Mouse (Mus musculus) kidney, postnatal 14 days (tissue): Measurements from ENCODE around the gene Rnaseh2b.

Experiments
- DNase-seq: peaks from one replicate; pipeline ENCODE4 v3.0.0; 2022; ENCODE audit warnings: mixed read lengths

Gene Rnaseh2b

GRCm38 (mm10) chr14:62322581-62323344 lies 30.4 kb downstream of the Rnaseh2b start:
- DNase-seq = peak; percentile 9

DNA sequence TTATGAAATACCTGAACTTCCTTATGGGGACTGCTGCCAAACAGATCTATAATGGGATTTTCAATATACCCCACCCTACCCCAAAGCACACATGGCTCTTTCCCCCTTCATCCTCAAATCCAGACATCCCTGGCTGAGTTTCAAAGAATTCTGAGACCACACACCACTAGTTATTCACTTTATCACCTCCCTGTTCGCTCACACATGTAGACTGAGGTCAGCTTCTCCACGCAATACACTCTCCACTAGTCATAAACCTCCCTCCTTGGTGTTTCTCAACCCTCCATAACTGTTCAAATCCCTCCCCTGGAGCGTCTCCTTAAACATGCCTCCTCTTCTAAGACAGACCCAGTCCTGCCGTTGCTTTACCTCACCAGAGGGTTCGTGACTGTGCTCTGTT lies 31.1 kb downstream of the Rnaseh2b start:
- no peak for DNase-seq

DNA sequence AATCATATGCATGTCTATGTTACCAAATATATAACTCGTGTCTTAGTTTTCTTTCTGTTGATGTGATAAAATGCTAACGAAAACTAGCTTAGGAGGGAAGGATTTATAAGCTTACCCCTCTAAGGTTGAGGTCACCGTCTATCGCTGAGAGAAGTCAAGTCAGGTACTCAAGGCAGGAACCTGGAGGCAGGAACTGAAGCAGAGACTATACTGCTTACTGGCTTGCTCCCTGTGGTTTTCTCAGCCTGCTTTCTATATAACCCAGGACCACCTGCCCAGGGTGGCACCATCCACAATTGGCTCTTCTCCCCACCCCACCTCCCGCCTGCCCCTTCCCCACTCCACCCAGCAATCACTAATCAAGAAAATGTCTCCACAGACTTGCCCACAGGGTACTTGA lies 32.6 kb downstream of the Rnaseh2b start:
- no peak for DNase-seq

DNA sequence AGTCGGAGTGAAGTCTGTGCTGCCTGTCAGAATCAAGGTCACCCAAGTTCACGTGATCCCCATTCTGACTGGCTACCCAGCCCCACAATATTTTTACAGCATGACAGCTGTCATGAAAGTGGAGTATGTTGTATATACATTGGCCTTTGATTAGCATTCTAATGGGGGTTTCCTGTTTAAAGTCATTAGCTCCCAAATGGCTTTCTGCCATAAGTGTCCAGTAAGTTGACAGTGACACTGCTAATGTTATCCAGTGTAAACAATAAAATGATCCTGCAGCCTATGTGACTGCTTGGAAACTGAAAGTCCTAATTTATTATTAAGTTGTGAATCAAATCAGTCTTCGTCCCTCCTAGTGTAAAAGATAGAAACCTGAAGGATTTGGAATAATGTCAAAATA lies 33.6 kb downstream of the Rnaseh2b start:
- DNase-seq = no peak

DNA sequence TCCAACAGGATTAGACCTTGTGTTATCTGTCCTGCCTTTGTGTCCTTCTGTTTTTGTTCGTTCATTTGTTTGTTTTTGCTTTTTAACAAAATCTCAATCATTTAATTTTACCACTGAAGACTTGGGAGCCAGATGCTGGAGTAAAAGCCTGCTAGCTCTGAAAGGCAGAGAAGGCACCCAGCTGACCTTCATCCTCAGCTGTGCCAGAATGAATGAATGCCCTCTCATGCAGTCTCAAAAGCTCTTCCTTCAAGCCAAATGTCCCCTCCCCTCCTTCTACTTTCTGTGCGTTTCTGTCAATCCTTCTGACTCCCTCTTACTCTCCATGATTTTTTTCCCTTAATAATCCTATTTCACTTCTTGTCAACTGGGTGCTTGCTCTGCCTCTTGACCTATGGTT lies 34.8 kb downstream of the Rnaseh2b start:
- no peak for DNase-seq

GRCm38 (mm10) chr14:62328606-62329005 lies 36.2 kb downstream of the Rnaseh2b start:
- peak; percentile 5 for DNase-seq

- no peak for DNase-seq
Measured at GRCm38 (mm10) chr14:62329631-62330030, 37.2 kb downstream of the Rnaseh2b start.

- DNase-seq = no peak
Measured at GRCm38 (mm10) chr14:62331457-62331856, 39.1 kb downstream of the Rnaseh2b start.

DNA sequence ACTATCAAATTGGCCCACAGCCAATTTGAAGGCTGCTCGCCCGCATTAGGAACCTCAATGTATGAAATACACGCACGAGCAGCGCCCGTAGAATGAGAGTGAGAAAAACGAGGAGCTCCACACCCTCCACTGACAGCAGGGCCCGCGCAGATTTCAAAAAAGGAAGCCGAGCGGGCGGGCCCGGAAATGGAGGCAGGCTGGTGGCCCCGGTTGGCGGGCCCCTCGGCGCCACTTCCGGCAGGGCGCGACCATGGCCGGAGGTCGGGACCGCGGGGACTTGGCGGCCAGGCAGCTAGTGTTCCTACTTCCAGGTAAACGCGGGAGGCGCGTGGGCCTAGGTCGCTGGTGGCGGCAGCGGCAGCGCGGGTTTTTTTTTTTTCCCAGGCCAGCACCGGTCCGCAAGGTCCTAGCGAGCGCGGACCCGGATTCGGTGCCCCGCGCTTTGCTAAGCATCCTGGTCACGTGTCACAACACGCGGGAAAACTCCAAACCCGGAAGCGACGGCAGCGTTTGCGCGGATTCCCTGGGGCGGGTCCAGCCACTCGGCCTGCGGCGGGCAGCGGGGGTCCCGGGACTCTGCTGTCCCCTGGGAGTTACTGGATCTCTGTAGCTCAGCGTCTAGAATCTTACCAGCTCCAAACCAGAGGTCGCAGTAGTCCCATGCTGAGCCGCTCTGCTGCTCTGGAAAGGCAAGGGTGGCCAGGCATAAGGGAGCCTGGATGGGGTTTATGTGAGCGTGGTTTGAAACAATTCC lies 39.7 kb downstream of the Rnaseh2b start:
- DNase-seq = peak; percentile 91

GRCm38 (mm10) chr14:62333909-62334687 lies 41.7 kb downstream of the Rnaseh2b start:
- DNase-seq = no peak

DNA sequence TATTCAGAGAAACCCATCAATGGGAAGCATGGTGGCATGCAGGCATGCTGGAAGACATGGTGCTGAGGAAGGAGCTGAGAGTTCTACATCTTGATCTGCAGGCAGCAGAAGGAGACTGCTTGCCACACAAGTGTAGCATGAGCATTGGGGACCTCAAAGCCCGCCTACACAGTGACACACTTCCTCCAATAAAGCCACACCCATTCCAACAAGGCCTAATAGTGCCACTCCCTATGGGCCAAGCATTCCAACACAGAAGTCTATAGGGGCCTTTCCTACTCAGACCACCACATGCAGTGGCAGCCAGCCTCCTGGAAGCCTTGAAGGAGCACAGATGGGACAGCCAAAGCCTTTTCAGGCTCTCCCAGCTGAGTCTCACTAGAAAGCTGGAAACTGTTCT lies 46.8 kb downstream of the Rnaseh2b start:
- DNase-seq = no peak

DNA sequence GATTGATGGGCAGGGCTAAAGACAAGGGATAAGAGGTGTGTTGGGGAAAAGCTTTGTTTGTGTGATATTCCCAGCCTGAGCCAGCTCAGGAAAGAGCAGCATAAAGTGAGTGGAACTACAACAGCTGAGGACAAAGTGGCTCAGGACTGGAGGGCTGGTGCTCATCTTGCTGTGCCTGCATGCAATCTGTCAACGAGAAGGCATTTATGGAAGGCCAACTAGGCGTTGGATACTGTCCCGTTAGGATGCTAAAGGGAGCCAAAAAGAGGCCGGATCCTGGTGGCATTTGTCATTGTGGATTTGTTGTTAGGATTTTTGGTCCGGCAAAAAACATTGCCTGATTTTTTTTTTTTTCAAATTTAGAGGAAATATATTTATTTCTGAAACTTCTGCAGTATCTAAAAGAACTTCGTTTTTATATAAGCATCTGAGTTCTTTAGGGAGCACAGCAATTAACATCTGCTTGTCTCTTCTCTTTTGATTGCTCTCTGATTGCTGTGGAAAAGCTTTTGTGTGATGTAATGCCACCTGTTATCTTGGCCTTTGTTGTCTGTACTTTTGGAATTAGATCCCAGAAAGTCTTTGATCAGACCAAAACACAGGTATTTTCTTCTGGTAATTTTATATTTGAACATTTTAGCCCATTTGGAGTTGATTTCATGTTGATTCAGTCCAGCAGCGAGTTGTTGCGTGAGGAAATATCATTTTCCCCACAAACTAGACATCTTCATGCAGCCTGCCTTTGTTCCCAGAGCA lies 49.7 kb downstream of the Rnaseh2b start:
- DNase-seq = no peak

GRCm38 (mm10) chr14:62342643-62343144 lies 50.3 kb downstream of the Rnaseh2b start:
- DNase-seq = peak; percentile 10

- DNase-seq = no peak
Measured at GRCm38 (mm10) chr14:62346570-62346969, 54.2 kb downstream of the Rnaseh2b start.

DNA sequence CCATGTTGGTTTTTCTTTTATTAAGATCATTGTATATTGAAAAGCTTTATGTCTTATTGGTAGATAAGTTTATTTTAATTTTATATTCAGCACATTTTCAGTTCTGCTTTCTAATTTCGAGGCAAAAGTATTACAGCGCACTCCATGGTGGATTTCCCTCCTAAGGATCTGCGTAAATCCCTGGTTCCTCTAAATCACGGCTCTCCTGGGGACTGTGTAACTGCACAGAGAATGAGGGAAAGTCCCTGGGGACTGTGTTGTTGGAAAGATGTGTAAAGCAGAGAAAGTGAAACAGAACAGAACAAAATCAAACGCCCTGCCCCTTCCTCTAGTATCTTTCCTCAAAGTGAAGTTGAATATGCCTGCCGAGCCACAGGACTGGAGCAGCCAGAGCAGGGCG lies 54.7 kb downstream of the Rnaseh2b start:
- DNase-seq = no peak

DNA sequence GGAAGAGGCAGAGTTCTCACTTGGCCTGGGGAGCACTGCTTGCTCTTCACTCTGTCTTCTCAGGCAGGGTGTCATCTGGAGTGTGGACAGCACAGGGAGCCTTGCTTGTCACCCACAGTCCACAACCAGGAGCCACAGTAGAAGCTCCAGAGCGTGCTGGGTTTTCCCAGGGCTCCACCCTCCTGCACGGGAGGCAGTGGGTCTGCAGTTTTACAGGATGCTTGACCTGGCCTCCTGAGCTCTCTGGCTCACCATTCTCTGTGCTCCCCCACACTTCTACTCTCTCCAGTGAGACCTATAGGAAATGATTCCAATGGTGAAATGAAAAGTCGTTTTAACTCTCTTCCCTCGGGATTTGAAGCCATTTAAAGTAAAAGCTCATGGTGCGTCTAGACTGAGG lies 57.4 kb downstream of the Rnaseh2b start:
- DNase-seq = no peak

GRCm38 (mm10) chr14:62350186-62350585 lies 57.8 kb downstream of the Rnaseh2b start:
- no peak for DNase-seq

- DNase-seq = no peak
Measured at GRCm38 (mm10) chr14:62350890-62351289, 58.5 kb downstream of the Rnaseh2b start.

GRCm38 (mm10) chr14:62353372-62353771 lies 61.0 kb downstream of the Rnaseh2b start:
- DNase-seq = no peak

- DNase-seq = no peak
Measured at GRCm38 (mm10) chr14:62353793-62354192, 61.4 kb downstream of the Rnaseh2b start.

DNA sequence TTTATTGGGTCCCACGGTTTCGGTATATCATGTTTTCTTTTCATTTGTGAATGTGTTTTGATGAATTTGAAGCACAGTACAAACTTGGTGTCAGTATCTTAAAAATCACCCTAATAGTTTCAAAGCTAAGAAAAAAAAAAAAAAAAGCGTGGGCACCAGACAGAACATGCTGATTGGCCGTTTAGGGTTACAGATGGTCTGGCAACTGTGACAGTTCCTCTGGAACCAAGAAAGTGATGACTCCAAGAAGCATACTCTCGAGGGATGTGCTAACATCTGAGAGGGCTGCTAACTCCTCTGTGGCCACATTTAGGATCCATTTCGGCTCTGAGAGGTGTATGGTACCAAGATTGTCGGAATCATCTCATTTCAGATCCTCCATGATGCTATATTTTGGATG lies 62.8 kb downstream of the Rnaseh2b start:
- no peak for DNase-seq

DNA sequence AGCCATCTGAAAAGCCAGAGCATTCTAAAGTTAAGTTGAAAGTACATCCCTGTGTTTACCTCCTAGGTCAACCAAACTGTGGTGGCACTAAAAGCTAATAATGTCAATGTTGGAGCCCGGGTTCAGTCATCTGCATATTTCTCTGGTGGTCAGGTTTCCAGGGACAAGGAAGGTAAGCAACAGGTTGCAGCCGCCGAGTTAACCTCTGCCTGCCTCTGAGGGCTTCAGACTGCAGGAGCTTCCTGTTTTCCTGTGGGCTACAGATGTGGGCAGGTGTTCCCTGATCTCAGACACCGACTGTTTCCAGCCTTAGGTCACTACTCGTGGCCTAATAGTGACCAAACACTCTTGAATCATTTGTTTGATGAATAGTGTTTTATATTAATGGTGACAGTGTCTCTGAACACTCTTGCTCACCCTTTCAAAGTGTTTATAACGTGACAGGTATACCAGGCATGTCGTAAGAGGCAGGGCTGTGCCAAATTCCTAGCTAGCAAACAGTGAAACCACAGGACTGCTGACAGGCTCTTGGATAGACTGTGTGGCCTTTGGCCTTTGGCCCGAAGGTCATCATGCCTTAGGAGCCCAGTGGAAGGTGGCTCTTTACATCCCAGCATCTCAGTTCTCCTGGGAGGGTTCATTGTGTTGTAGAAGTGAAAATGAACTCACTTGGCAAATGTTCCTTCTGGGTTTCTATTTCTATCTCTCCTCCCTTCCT lies 69.0 kb downstream of the Rnaseh2b start:
- DNase-seq = no peak
